Mouse (Mus musculus) liver, embryonic 14.5 days (tissue): ENCODE results near the gene Evi2a. TPM values are rescaled to one million over a fixed set of nuclear protein-coding genes. Genes with fewer than 3 reads are reported as not detected.

Experiments used
- ATAC-seq: fragments of 200-750 bp; cut with Nextera tagmentation; 2 replicates; pipeline ENCODE4 v1.8.0; 2017; ENCODE audit warnings: moderate number of reproducible peaks, mild to moderate bottlenecking, moderate library complexity; ENCODE audit not compliant: insufficient read depth
- DNase-seq, 3 experiments: peaks; one replicate each; pipeline ENCODE4 v3.0.0-alpha.2; 2012 to 2013; ENCODE audit warnings: low read depth in 3 of 3, low spot score in 3 of 3
- H3K27ac ChIP-seq: fragments of 300-500 bp; sonication (generic); 2 replicates; pipeline ENCODE4 v1.5.1; 2014; ENCODE audit warnings: moderate library complexity, mild to moderate bottlenecking, control low read depth, inconsistent platforms
- H3K27me3 ChIP-seq: fragments of 300-500 bp; sonication (generic); 2 replicates; pipeline ENCODE4 v1.6.1; 2014; ENCODE audit warnings: mild to moderate bottlenecking, low read length, moderate library complexity; ENCODE audit not compliant: control insufficient read depth, insufficient read depth
- H3K36me3 ChIP-seq: fragments of 300-500 bp; sonication (generic); replicated peaks from 2 replicates; pipeline ENCODE4 v1.6.1; 2014; ENCODE audit warnings: low read depth; ENCODE audit not compliant: control insufficient read depth, insufficient read depth
- H3K4me1 ChIP-seq, 2 experiments: fragments of 200-500 bp in 1 of 2; fragments of 300-500 bp in 1 of 2; sonication (generic) in 1 of 2; replicated peaks; 2 replicates each; pipeline ENCODE4 v1.6.1; 2012 to 2014; ENCODE audit warnings: antibody characterized with exemption in 1 of 2, inconsistent platforms in 1 of 2, low read length in 1 of 2; ENCODE audit not compliant: control insufficient read depth in 2 of 2, insufficient read depth in 2 of 2
- H3K4me2 ChIP-seq: fragments of 300-500 bp; sonication (generic); 2 replicates; pipeline ENCODE4 v1.6.1; 2014; ENCODE audit warnings: low read depth, mild to moderate bottlenecking, control low read depth, moderate library complexity
- H3K4me3 ChIP-seq, 2 experiments: fragments of 200-500 bp in 1 of 2; fragments of 300-500 bp in 1 of 2; sonication (generic) in 1 of 2; 2 replicates each; pipeline ENCODE4 v1.5.1; 2012 to 2014; ENCODE audit warnings: low read depth in 2 of 2, low read length in 2 of 2, mild to moderate bottlenecking in 2 of 2, control low read depth in 1 of 2, inconsistent platforms in 1 of 2, moderate library complexity in 1 of 2; ENCODE audit not compliant: insufficient read depth in 1 of 2
- H3K9ac ChIP-seq: fragments of 300-500 bp; sonication (generic); replicated peaks from 2 replicates; pipeline ENCODE4 v1.6.1; 2014; ENCODE audit warnings: mild to moderate bottlenecking, control low read depth, moderate library complexity
- H3K9me3 ChIP-seq: fragments of 300-500 bp; sonication (generic); 2 replicates; pipeline ENCODE4 v1.6.1; 2016; ENCODE audit warnings: low read length, mixed read lengths; ENCODE audit not compliant: control insufficient read depth
- CTCF ChIP-seq: IDR thresholded peaks from 2 replicates; pipeline ENCODE4 v1.5.1; 2016; ENCODE audit warnings: antibody characterized with exemption, low read depth, control low read depth
- EP300 ChIP-seq: IDR thresholded peaks from 2 replicates; pipeline ENCODE4 v1.6.1; 2016; ENCODE audit warnings: antibody characterized with exemption, low read depth
- WGBS: fragments of 180-500 bp; shearing (Covaris S2); extraction: QIAGEN DNeasy Blood & Tissue Kit; methylation state at CpG from one replicate; pipeline ENCODE4 v1.1.7; 2014; ENCODE audit not compliant: insufficient replicate concordance; 5-methylcytosine and 5-hydroxymethylcytosine counted together
- polyA plus RNA-seq, 2 experiments: library from polyadenylated mRNA; depleted of rRNA in 1 of 2; stranded (reverse) in 1 of 2; unstranded in 1 of 2; fragments of >200 nt; fragmentation: Nextera tagmentation in 1 of 2; extraction: Ambion mirVana in 1 of 2; gene quantifications; 2 replicates each; pipeline versions ENCODE4 v1.2.1 to v1.2.3; 2012 to 2014

Gene Evi2a
- 2.4 and 3.9 TPM in 2 replicates for polyA plus RNA-seq (2012; rRNA removed)
- 4.2 TPM in 2 replicates for polyA plus RNA-seq (2014; fragmentation: Nextera tagmentation; extraction: Ambion mirVana)

- TF ChIP-seq CTCF (no peak), EP300 (no peak)
- ATAC-seq (no peak), DNase-seq (peak in 1 of 3 experiments; percentile 35)
- no peak within 1 kb of the TSS for H3K27ac ChIP-seq
- H3K4me3 ChIP-seq = peak within 1 kb of the TSS in 1 of 2 experiments; percentile 20; a peak in 2 of 4 replicates
- peak within 1 kb of the TSS; percentile 22; the same call in 1 of the 2 replicates for H3K4me2 ChIP-seq
- no peak within 1 kb of the TSS for H3K9ac ChIP-seq
- H3K27me3 ChIP-seq = no peaks in the 10 kb centered on the region
- peaks cover 0 to 21% of the 10 kb centered on the region in 2 experiments; a peak in 2 of 4 replicates for H3K4me1 ChIP-seq
- no peaks in the 10 kb centered on the region for H3K36me3 ChIP-seq
- WGBS = 15% methylated on average over 7 of the region's 7 CpGs
- H3K9me3 ChIP-seq = no peaks in the 10 kb centered on the region
Measured at GRCm38 (mm10) chr11:79530333-79530761, at the start of gene Evi2a, which contains the start of gene Evi2. Gene Evi2a (minus strand): TSS chr11:79530609. Gene Evi2 (minus strand): TSS chr11:79530589.

DNA sequence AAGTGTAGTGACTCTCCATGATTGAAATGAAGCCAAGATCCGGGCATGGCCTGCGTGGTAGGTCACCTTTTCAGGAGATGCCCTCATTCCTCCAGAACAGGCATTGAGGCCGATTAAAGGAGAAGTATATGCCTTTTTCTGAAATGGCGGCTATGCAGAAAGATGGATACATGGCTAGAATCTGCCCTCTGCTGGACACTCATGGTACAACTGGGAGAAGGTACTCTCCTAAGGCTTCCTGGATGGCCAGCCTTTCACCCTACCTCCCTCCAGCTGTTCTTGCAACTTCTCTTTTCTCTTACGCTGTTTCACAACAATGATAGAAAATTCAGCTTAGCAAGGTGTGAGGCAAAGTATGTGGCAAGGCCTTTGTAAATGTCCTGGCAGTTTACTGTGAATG, 47.3 kb upstream of the Evi2a start:
- H3K36me3 ChIP-seq = no peaks in the 10 kb centered on the region
- DNase-seq (peak; percentile 50 to 58 (median 57)), ATAC-seq (no peak)
- H3K27me3 ChIP-seq = no peaks in the 10 kb centered on the region
- WGBS = 29% methylated on average over 5 of the region's 5 CpGs
- no peak overlapping the region for H3K4me2 ChIP-seq
- no peak for TF ChIP-seq EP300
- peak; percentile 83 for TF ChIP-seq CTCF
- H3K4me3 ChIP-seq = no peak overlapping the region
- H3K27ac ChIP-seq = no peak overlapping the region
- H3K9ac ChIP-seq = no peak overlapping the region
- H3K4me1 ChIP-seq = no peaks in the 10 kb centered on the region
- no peaks in the 10 kb centered on the region for H3K9me3 ChIP-seq

GRCm38 (mm10) chr11:79575383-79576073, 45.1 kb upstream of the Evi2a start:
- no peak overlapping the region for H3K4me3 ChIP-seq
- H3K4me2 ChIP-seq = no peak overlapping the region
- no peaks in the 10 kb centered on the region for H3K27me3 ChIP-seq
- H3K27ac ChIP-seq = no peak overlapping the region
- 79% methylated on average over 14 of the region's 14 CpGs for WGBS
- H3K36me3 ChIP-seq = peaks cover 2% of the 10 kb centered on the region; the same call in 1 of the 2 replicates
- no peak overlapping the region for H3K9ac ChIP-seq
- no peaks in the 10 kb centered on the region for H3K9me3 ChIP-seq
- DNase-seq (no peak), ATAC-seq (no peak)
- H3K4me1 ChIP-seq = no peaks in the 10 kb centered on the region
- TF ChIP-seq CTCF (no peak), EP300 (no peak)

GRCm38 (mm10) chr11:79573836-79574235, 43.4 kb upstream of the Evi2a start:
- H3K9me3 ChIP-seq = no peaks in the 10 kb centered on the region
- H3K4me2 ChIP-seq = no peak overlapping the region
- WGBS = 59% methylated on average over 3 of the region's 3 CpGs
- TF ChIP-seq CTCF (no peak), EP300 (no peak)
- no peak overlapping the region for H3K9ac ChIP-seq
- H3K4me3 ChIP-seq = no peak overlapping the region
- H3K27me3 ChIP-seq = no peaks in the 10 kb centered on the region
- DNase-seq = no peak
- no peaks in the 10 kb centered on the region for H3K4me1 ChIP-seq
- peaks cover 2% of the 10 kb centered on the region; the same call in 1 of the 2 replicates for H3K36me3 ChIP-seq
- ATAC-seq = no peak
- H3K27ac ChIP-seq = no peak overlapping the region

GRCm38 (mm10) chr11:79570319-79570718, 39.9 kb upstream of the Evi2a start:
- no peak overlapping the region for H3K4me3 ChIP-seq
- H3K9ac ChIP-seq = no peak overlapping the region
- WGBS = 79% methylated on average over 2 of the region's 2 CpGs
- ATAC-seq = no peak
- no peak for DNase-seq
- no peaks in the 10 kb centered on the region for H3K4me1 ChIP-seq
- H3K27ac ChIP-seq = no peak overlapping the region
- no peak overlapping the region for H3K4me2 ChIP-seq
- TF ChIP-seq CTCF (no peak), EP300 (no peak)
- no peaks in the 10 kb centered on the region for H3K27me3 ChIP-seq
- H3K36me3 ChIP-seq = peaks cover 5% of the 10 kb centered on the region; the same call in 1 of the 2 replicates
- H3K9me3 ChIP-seq = no peaks in the 10 kb centered on the region
